Mouse (Mus musculus) liver (tissue): ENCODE measurements around the gene Mcfd2.
A peak's percentile ranks its signal among the peaks of the same experiment; 100 is the strongest.
"Not testable (repeated sequence)": the region's sequence is repeated elsewhere in the genome, so short reads cannot be mapped to it uniquely, and the experiment has no call there.

Source experiments
- DNase-seq: peaks from one replicate; pipeline ENCODE4 v3.0.0-alpha.2; 2020; ENCODE audit warnings: mixed read lengths

Mcfd2 gene

GRCm38 (mm10) chr17:87265792-87266186 is at the start of gene Mcfd2:
TSS of gene Mcfd2 (minus strand) at chr17:87265935.
- DNase-seq = peak; percentile 97

- peak; percentile 84 for DNase-seq
These were observed 49.3 kb upstream of the Mcfd2 start for GRCm38 (mm10) chr17:87315021-87315531.

- DNase-seq = peak; percentile 53
These were observed 48.8 kb upstream of the Mcfd2 start for GRCm38 (mm10) chr17:87314530-87314946.

GRCm38 (mm10) chr17:87314121-87314520 is 48.4 kb upstream of the Mcfd2 start:
- DNase-seq = no peak

- DNase-seq = no peak
These were observed 47.5 kb upstream of the Mcfd2 start for GRCm38 (mm10) chr17:87312924-87313870.

GRCm38 (mm10) chr17:87312351-87312750 is 46.6 kb upstream of the Mcfd2 start:
- DNase-seq = no peak

GRCm38 (mm10) chr17:87310497-87310896 is 44.8 kb upstream of the Mcfd2 start:
- no peak for DNase-seq

- DNase-seq = no peak
These were observed 43.5 kb upstream of the Mcfd2 start for GRCm38 (mm10) chr17:87309073-87309788.

- DNase-seq = no peak
These were observed 41.0 kb upstream of the Mcfd2 start for GRCm38 (mm10) chr17:87306746-87307145.

GRCm38 (mm10) chr17:87305065-87305464 is 39.3 kb upstream of the Mcfd2 start:
- no peak for DNase-seq

- no peak for DNase-seq
These were observed 38.6 kb upstream of the Mcfd2 start for GRCm38 (mm10) chr17:87304151-87304894.

GRCm38 (mm10) chr17:87302014-87302794 is 36.5 kb upstream of the Mcfd2 start:
- peak; percentile 29 for DNase-seq

GRCm38 (mm10) chr17:87301607-87302006 is 35.9 kb upstream of the Mcfd2 start:
- DNase-seq = not testable (repeated sequence)

GRCm38 (mm10) chr17:87300340-87300739 is 34.6 kb upstream of the Mcfd2 start:
- DNase-seq = no peak

- no peak for DNase-seq
These were observed 33.2 kb upstream of the Mcfd2 start for GRCm38 (mm10) chr17:87298944-87299343.

- DNase-seq = not testable (repeated sequence)
These were observed 31.0 kb upstream of the Mcfd2 start for GRCm38 (mm10) chr17:87296701-87297100.

GRCm38 (mm10) chr17:87295738-87296137 is 30.0 kb upstream of the Mcfd2 start:
- no peak for DNase-seq

GRCm38 (mm10) chr17:87293125-87293524 is 27.4 kb upstream of the Mcfd2 start:
- DNase-seq = no peak

GRCm38 (mm10) chr17:87291782-87292181 is 26.0 kb upstream of the Mcfd2 start:
- no peak for DNase-seq

- DNase-seq = no peak
These were observed 25.3 kb upstream of the Mcfd2 start for GRCm38 (mm10) chr17:87291037-87291436.

- no peak for DNase-seq
These were observed 23.6 kb upstream of the Mcfd2 start for GRCm38 (mm10) chr17:87289367-87289766.

- DNase-seq = no peak
These were observed 22.4 kb upstream of the Mcfd2 start for GRCm38 (mm10) chr17:87288131-87288530.
